Mouse (Mus musculus) left cerebral cortex, postnatal 36 days (tissue): ENCODE data around the gene Anapc13. TPM values are rescaled to one million over a fixed set of nuclear protein-coding genes. Genes with fewer than 3 reads are reported as not detected.

Experiments
- DNase-seq, 2 experiments: peaks; one replicate each; pipeline ENCODE4 v3.0.0; 2021 to 2022; ENCODE audit warnings: low spot score in 2 of 2, mixed read lengths in 1 of 2
- intact Hi-C: fragments of 180-260 bp; cut with DNase I; formaldehyde crosslinking; loops from one replicate; pipeline ENCODE4 v1.15.1; 2025
- total RNA-seq, 2 experiments: library from RNA; stranded (reverse); gene quantifications; 2 replicates each; pipeline ENCODE4 v1.2.3; 2021

The Anapc13 gene
- total RNA-seq, 2 experiments from 2014 or later, result 91.6 to 109 TPM

GRCm38 (mm10) chr9:102656355-102657095, 30.4 kb downstream of the Anapc13 start:
- intact Hi-C loops, result no loop called here
- DNase-seq, result no peak

GRCm38 (mm10) chr9:102668115-102668514, 42.0 kb downstream of the Anapc13 start:
- no peak for DNase-seq
- intact Hi-C loops, result no loop called here

- intact Hi-C loops, result no loop called here
- DNase-seq, result no peak
Observed at GRCm38 (mm10) chr9:102668906-102669305, 42.8 kb downstream of the Anapc13 start.

- intact Hi-C loops, result no loop called here
- DNase-seq, result no peak
Observed at GRCm38 (mm10) chr9:102673381-102673780, 47.3 kb downstream of the Anapc13 start.

- no peak for DNase-seq
- intact Hi-C loops, result no loop called here
Observed at GRCm38 (mm10) chr9:102675922-102676321, 49.8 kb downstream of the Anapc13 start.

- intact Hi-C loops, result no loop called here
- DNase-seq, result no peak
Observed at GRCm38 (mm10) chr9:102681470-102681869, 55.4 kb downstream of the Anapc13 start.

Other genes with a start within 250 kb of the Anapc13 start
- 1 to 10 TPM; 2.4 to 3.4 TPM for gene Ky, start 120.5 kb upstream of the Anapc13 start, total RNA-seq
- 10 to 100 TPM; 30.3 to 32.8 TPM for gene Cep63, start 238 bp downstream of the Anapc13 start, total RNA-seq
- 10 to 100 TPM; 18.5 to 24.3 TPM for gene Amotl2, start 90.4 kb downstream of the Anapc13 start, total RNA-seq
- 10 to 100 TPM; 31.6 to 38.0 TPM for gene Ryk, start 208.6 kb downstream of the Anapc13 start, total RNA-seq